Mouse (Mus musculus) c-Kit-positive CD71-negative TER-119-negative erythroid progenitor cells, embryonic 14.5 days (primary cell): Measurements from ENCODE around the gene Chrm2.

Experiments used
- DNase-seq: peaks from one replicate; pipeline ENCODE4 v3.0.0-alpha.2; 2013; ENCODE audit warnings: low read depth

Chrm2 gene

DNA sequence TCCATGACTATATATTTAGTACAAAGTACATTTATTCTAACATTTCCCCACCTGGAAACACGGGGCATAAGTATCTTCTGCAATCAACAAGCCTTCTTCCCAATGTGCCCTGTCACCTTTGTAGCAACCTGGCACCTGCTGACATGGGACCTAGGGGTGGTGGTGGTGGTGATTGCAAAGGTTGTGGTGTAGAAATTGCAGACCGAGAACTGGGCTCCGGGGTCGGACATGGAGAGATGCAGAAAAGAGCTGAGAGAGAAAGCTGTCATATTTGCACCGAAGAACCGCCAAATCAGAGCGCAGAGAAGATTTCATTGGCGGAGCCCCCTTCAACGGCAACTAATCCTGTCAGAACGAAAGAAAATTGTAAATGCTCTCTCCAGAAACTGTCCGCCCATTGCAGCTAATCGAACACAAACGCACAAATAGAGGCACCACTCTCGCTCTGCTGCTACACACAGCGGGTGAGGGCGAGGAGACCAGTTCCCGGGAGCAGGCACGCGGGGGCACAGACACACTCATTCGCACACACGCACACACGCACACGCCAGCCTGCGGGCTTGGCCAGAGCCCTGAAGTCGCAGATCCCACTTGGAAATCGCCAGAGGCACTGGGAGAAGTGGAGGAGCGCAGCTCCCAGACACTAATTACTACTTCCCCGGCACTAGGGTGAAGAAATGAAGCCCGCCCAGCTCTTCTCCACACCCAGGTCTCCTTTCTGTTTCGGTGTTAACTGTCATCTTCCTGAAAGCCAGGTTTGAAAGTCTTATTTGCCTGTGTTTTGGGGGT, at the start of gene Chrm2:
Gene Chrm2 (plus strand): TSS at position 473 of the 789 bp plus-strand sequence.
- DNase-seq, result no peak

DNA sequence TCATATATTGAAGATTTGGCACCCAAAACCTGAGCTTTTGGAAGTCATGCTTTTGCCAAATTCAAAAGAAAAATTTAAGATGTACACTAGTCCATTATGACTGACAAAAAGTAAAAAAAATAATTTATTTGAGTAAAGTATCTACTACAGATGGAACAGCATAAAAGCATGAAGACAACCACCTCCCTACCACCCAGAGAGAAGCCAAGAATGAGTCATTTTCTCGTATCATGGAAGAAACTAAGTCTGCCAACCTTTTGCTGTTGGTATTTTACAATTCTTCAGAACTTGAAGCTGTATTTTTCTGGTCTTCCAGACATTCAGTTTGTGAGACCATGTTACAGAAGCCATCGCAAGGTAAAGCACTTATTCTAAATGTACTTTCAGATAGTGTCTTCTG, 13.9 kb upstream of the Chrm2 start:
- no peak for DNase-seq

DNA sequence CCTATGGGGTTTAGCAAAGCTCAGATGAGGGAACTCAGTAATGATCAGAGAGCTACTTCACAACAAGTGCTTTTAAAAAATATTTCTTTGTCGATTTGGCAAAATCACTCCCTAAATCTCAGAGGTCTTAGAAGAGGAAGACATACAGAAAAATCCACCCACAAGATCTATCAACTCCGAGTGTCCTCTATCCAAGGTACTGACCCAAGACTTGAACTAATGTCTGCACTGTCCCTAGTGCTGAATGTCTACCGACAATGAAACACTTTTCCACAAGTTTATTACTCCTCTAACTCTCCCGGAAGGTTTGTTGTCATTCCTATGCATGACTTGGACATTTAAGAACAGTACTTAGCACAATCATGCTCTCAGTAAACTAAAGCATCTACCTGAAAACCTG, 9.9 kb upstream of the Chrm2 start:
- no peak for DNase-seq

DNA sequence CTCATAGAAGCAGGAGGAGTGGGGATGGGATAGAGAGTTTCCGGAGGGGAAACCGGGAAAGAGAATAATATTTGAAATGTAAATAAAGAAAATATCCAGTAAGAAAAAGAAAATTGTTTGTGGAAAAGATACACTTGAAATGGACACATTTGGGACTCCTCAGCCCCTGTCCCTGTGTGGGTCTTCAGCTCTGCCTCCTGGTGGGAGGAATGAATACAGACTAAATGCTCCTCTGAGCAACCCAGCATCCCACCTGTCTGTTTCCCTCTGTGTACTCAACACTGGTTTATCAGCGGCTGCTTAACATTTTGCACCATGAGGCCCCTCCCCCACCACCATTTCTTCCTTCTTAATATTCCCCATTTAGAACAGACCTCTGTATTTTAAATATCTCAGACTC, 3.8 kb upstream of the Chrm2 start:
- no peak for DNase-seq

DNA sequence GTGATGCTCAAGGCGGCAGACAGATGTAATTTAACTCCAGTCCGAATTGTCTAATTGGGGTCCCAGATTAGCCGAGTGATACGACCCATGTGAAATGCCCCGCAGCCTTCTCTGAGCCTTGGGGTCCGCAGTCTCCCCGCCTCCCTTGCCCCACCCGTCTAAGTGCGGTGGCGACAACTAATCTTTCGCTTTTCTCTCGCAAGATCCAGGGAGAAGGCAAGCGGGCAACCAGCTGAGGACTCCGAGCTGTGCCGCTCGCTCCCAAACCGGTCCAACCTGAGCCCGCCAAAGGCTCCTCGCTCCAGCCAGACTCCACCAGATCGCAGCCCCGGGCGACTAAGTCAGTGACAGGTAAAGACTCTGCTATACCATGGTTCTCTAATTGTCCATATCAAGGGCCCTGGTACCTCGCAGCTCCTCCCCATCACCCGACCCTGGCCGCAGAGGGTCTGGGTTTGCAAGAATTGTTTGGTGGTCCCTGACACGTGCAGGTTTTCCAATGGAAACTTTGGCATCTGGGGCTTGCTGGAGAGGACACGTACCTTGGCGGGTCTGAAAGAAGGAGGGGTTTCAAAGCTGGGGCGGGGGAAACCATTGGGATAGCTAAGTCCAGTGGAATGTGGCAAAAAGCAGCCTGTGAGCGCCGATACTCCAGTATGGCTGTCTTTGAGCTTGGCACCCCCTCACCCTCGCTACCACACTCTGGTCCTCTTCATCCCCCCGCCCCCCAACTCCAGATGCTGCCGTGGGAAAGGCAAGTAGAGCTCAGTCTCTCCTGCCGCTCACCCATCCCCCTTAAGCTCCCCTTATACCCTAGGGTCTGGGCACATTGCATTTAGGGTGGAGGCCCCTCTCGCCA, 746 bp downstream of the Chrm2 start:
- DNase-seq, result no peak

DNA sequence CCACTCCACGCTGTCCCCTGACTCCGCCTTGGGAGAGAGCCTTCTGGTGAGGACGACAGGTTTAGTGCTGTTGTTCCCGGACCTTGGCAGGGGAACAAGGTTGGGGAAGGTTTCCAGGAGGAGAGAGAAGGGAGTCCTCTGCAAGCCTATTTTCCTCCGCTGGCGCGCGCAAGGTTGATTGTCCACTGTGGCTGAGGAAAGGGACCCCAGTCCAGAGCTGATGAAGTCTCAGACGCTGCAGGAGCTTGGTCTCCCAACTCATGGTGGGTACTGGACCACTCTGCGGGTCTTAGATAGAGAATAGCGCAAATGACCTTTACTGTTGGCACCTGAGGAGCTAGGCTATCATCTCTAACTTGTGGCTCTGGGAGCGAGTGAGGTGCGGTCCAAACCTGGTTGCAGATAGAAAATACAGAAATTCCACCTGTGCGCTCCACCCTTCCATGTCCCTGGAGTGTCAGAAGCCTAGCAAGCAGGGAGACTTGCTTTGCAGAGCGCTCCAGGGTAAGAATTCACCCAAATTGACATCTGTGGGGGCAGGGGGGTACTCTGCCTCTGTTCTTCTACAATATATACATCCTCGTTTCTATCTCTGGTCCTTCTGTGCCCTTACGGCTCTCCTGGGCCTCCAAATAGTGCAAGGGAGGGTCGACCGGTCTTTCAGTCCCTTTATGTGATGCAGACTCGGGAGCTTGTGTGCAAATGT, 1.5 kb downstream of the Chrm2 start:
- no peak for DNase-seq

DNA sequence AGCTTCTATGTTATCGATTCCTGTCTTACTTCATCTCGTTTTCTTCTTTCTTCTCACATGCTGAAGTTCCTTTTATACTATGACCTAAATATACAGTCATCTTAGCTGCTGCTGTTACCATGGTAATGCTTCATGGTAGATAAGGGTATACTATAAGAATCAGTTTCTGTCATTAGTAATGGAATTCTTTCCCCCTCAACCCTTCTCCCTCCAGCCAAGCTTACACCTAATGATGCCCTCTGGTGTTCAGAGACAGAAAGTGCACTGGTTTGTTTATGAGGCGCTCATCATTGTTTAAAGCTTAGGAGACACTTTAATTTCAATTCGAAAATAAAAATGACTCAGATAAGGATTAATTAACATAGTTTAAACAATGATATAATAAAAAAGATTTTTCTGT, 5.8 kb downstream of the Chrm2 start:
- DNase-seq, result no peak

DNA sequence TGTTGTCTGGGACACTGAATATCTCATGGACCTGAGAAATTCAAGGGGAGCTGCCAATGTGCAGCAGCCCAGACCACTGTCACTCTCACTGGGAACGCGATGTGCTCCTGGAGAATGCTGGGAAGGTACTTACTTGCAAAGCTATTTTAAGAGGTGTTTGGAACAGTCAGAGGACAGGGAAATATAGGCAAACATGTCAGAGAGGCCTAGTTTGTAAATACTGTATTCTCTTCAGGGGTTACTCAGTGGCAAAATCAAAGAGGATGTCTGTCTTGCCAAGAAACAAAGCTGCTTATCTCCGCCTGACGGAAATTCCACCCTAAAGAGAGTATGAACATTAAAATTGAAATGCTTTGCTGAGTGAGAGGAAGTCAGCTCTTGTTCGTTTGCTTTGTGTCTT, 17.3 kb downstream of the Chrm2 start:
- no peak for DNase-seq

DNA sequence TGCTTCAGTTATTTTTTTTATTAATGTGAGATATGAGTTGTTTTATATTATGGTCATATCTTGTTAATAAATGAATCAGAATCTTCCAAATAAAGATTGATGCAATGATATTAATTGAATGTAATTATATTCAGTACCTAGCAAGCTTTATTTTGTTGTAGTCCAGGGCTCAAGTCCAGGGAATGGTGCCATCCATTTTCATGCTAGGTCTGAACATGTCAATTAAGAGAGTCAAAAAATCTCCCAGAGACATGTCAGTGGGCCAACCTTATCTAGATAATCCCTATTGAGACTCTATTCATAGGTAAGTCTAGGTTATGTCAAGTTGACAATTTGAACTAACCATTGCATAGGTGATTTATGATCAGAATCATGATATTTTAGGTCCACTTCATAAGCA, 21.1 kb downstream of the Chrm2 start:
- no peak for DNase-seq

DNA sequence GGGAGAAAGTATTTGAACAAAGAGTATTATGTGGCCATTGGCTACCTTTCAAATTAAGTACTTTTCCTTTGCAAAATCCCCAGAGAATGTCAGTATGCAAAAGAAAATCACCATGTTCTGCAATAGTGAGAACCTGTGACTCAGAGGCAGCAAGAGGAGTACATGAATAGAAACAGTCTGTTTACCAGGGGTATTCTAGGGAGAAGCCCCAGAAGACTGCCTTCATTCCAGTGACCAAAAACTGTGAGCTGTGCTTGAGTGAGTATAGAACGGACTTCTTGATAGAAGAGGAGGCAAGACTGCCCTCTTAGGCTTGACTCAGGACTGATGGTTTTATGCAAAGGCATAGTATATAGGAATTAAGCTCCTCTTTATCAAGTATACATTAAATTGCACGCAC, 22.2 kb downstream of the Chrm2 start:
- no peak for DNase-seq

DNA sequence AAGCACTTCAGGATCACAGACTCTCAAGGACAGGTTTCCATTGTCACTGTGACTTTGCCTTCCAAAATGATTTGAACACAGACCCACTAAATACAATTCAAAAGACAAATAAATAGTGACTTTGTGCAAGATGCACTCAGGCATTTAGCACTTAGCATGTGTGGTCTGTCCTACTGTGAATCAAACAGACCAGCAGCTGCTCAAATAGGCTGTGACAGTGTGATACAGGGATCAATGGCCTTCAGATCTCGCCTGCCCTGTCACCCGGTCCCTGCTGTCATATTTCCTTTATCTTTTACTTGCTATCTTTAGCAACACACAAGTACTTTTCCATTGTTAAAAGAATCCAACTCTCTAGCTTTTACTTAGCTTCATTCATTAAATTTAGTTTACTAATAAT, 31.8 kb downstream of the Chrm2 start:
- DNase-seq, result no peak

DNA sequence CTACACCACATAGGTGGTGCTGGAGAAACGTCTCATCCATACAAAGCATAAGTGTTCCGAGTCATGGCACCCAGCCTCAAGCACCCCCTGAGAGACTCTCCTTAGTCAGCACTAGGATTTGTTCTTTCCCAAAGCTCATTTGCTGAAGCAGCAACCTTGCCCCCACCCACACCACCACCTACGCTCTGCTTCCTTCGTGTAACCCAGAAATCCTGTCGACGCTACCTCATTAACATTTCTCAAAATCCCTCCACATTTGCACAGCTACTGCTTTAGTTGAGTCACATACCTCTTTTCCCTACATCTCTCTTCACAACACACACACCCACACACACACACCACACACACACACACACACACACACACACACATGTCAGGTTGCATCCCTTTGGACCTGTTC, 50.1 kb downstream of the Chrm2 start:
- DNase-seq, result no peak

DNA sequence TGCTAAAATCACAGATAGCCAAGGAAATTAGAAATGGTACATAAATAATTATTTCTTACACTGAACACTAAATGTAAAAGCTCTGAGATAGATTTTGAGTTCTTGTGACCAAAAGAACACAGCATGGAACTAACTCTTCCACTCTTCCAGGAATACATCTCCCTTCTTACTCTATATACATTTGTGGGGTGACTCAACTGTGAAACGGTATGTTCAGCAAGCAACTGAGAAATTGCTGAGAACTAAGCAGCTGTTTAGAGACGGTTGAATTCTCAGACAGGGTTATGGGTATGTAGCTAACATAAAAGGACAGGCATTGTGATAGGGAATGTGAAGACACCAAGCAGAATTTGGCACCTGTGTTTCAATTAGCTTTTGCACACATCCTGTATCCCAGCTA, 51.3 kb downstream of the Chrm2 start:
- DNase-seq, result no peak

DNA sequence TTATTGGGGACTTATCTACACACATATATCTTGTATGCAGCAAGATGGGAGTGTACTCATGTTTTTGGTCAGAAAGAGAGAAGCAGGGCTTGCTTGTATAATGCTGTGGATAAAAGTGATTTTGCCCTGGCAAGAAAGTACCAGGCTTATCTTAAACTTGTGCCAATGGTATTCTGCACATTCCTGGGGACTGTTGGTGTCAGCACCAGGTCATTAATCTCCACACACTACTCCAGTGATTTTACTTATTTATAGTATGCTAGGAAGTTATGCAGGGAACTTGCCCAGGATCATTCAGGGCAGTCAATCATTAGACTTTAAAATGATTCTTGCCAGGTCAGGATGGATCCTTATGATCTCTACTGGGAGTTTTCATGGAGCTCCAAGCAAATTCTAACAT, 63.6 kb downstream of the Chrm2 start:
- no peak for DNase-seq

DNA sequence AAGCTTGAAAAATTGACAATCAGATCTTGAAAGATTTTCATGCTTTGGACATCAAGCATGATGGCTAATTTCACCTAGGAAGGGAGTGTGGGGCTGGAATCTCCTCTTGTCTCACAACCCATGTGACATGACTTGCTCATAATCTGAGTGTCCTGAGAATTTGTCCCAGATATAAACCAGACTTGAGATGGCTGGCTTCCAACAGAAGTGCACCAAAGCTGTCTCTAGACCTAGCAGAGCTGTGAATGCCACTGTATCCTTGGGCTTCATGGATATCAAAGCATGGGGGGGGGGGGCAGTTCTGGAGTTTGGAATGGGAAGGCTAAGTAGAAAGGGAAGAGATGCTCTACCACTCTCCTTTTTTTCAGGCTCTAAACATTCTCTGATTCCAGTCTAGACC, 67.2 kb downstream of the Chrm2 start:
- DNase-seq, result no peak

DNA sequence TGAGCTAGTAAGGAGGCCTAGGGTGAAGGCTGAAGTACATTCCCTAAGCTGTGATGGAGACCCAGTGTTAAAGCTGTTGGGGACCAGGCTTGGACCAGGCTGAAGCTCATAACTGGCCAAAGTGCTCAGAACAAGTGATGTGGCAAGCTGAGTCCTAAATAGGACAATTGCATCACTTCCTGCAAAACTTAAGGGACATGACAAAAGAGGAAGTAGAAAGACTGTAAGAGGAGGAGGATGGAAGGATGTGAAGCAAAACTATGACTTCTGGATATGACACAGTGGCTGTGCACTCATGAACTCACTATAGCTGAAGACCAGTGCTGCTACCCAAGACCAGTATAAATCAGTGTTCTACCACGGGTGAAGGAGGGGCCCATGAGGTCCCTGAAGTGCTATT, 69.1 kb downstream of the Chrm2 start:
- DNase-seq, result no peak

DNA sequence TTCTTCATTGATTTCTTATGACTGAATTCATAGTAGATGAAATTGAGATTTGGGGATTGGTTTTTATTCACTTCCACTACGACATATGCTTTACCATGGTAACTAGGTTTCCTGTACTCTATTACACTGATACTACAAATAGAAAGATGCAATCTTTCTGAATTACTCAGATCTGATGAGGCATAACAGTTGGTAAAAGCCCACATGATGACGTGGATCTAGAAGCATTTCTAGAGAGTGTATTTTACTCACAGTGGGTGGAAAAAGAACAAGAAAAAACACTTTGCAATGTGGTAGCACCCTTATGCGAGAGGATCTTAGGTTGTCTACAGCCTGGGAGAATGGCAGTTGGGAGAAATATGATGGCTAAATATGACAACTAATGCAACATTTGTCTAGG, 76.1 kb downstream of the Chrm2 start:
- DNase-seq, result no peak

DNA sequence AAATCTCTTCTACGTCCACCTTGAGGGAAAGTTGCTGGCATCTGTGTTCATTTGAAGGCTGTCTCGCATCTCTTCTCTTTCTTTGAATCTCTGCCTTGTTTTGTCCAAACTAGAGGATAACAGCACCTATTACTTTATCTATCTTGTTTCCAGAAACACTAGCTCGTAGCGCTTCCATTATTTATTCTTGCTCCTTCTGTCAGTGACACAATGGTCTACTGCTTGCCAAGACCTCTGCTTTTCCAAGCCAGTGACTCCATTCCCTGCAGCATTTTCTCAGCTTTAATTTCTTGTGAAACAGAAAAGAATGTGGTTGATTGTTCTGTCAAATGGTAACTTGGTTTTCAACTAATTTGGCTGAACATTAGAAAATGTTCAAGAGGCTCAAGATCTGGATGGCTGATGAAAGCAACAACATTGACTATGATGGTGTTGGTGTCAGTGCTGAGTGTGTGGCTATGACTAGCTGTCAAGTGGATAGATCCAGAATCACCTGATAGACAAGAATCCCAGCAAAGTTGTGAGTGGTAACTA, 96.3 kb downstream of the Chrm2 start:
- DNase-seq, result no peak

DNA sequence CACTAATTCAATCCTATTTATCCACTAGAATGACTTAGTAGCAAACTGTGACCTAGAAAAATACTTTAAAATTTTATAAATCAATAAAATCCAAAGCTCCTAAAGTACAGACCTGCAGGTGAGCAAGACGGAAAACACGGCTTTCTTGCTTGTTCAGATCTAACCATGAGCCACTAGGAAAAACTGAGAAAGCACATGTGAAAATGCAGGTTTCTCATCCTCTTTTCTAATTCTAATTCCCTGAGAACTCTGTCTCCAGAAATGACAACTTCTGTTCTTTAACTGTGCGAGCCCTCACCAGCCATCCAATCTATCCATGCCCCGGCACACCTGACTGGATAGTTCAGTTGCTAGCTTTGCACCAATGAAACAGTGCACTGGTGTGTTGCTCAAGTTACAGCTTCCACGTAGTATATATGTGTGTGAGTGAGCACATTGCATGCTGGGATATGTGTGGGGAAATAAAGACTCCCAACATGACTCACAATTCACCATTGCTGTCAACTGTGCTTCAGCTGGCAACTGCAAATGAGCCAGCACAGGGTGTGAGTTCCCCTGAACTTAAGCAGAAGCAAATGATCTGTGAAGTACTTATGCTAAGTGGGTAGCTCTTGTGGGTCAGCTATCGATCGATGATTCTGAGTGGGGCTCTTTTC, 119.3 kb downstream of the Chrm2 start:
- no peak for DNase-seq

DNA sequence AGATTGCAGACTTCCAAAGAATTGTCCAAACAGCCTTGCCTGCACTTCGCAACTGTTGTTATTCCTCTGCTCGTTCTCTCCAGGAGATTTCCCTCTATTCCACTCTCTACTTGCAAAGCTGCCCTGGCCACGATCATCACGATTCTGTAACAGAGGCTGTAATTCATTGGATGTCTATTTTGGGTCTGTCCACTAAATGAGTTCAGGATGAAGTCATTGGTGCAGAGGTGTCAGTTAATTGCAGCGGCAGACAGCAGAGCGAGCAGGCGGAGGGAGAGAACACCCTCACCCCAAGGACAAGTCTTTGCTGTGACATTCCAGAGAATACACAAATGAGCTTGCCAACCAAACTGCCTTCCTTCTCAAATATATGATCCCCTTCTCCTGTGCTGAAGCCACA, 120.1 kb downstream of the Chrm2 start:
- DNase-seq, result no peak

DNA sequence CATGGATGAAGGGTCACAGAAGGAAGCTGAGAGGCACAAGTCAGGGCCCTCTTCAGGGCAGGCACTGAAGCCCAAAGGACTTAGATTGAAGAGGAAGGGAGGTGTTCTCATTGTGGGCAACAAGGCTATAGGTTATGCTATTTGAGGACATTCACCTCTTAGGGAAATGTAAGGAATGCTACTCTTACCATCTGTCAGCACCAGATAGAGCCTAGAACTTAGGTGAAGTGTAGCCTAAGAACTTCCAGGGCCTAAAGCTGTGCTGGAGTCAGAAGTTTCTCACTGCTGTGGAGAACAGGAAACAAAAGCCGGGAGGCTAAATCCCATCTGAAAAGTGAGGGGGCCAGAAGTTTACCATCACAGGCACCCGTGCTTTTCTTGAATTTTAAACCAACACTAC, 120.6 kb downstream of the Chrm2 start:
- no peak for DNase-seq

DNA sequence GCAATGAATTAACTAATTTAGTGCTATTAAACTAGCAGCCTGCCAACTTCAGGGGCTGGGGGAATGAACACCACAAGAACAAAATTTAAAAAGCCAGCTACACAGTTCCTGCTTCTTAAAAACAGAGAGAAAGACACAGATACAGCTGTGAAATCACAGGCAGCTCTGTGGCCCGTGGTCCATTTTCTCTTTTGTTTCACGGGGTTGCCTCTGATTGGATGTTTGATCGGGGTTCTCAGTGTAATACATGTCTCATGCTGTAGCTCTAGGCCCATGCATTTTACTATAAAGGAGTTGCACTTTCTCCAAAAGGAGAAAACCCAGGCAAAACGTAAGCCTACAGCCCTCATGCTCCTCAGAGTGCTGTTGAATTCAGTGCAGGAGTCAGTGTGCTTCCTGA, 128.6 kb downstream of the Chrm2 start:
- no peak for DNase-seq
